Mouse (Mus musculus): ENCODE measurements around the gene Bag3. TPM values are rescaled to one million over a fixed set of nuclear protein-coding genes. Genes with fewer than 3 reads are reported as not detected.

The Bag3 gene
- polyA plus RNA-seq, 1 experiment from 2014 or later: 5.7 TPM

DNA sequence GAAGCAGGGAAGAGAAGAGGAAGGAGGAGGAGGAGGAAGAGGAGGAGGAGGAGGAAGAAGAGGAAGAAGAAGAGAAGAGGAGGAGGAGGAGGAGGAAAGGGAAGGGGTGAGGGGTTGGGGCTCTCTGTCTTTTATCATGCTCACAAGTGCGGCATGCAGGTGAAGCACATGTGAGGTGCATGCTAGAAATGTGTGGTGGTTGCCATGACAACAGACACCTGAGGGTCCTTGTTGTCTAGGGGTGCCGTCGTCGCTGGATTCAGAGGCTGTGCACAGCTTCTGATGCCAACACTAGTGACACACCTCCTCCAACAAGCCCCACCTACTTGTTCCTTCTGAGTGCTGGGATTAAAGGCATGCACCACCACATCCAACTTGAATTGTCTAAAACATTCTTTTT lies 7.1 kb upstream of the Bag3 start:
- Histone ChIP-seq H3K4me3 (ENCODE audit: low read depth, low read length) (no peak overlapping the region), H3K4me2 (ENCODE audit: low read depth, low read length, severe bottlenecking) (no peak overlapping the region), H3K36me3 (ENCODE audit: control insufficient read depth, insufficient read depth, low read length) (no peaks in the 10 kb centered on the region), H3K27ac (ENCODE audit: low read depth, low read length) (no peak overlapping the region), H3K27me3 (ENCODE audit: control insufficient read depth, insufficient read depth, low read length) (no peaks in the 10 kb centered on the region), H3K4me1 (replicated peaks; ENCODE audit: control insufficient read depth, insufficient read depth, low read length) (no peaks in the 10 kb centered on the region), H3K9ac (ENCODE audit: low read length) (no peak overlapping the region), H3K9me3 (ENCODE audit: control insufficient read depth, low read length) (no peaks in the 10 kb centered on the region)
- ATAC-seq (replicated peaks; ENCODE audit: low FRiP score): no peak
- 78% methylated on average over 4 of the region's 4 CpGs for WGBS
- no peak for DNase-seq (ENCODE audit: low spot score)

DNA sequence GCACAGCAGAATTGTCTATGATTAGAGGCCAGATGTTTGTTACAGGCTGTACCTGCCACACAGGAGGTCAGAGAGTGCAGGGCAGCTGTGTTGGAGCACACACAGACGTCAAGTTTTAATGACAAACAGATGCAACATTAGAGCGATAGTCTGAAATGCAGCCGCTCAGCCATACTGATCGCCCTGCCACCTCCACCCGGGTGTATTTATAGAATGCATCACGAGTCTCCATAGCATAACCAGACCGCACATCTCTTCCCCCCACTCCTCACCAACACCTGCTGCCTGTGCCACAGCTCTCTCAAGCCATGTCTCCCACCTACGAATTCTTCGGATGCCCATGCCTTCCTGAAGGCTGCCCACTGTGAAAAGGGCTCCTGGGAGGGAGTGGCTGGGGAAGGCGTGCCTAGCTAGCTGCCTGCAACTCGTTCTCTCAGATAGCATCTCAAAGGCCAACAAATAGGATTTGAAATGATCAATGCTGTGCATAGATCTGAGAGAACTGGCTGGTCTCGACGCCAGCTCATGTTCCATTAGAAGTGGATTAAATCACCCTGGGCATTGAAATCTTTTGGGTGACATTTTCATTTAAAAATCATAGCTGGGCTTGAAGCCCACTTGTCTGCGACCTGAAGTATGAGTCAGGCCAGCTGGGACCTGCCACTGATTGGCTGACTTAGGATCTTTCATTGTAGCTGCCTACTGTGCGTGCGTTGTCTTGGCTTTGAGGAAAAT lies 3.9 kb upstream of the Bag3 start:
- H3K9ac ChIP-seq (ENCODE audit: low read length): no peak overlapping the region
- ATAC-seq (replicated peaks; ENCODE audit: low FRiP score) (no peak), DNase-seq (ENCODE audit: low spot score) (no peak)
- 79% methylated on average over 16 of the region's 16 CpGs for WGBS
- peaks cover 4% of the 10 kb centered on the region; the same call in 1 of the 2 replicates for H3K4me1 ChIP-seq (replicated peaks; ENCODE audit: control insufficient read depth, insufficient read depth, low read length)
- no peak overlapping the region for H3K4me3 ChIP-seq (ENCODE audit: low read depth, low read length)
- H3K4me2 ChIP-seq (ENCODE audit: low read depth, low read length, severe bottlenecking): no peak overlapping the region
- no peaks in the 10 kb centered on the region for H3K36me3 ChIP-seq (ENCODE audit: control insufficient read depth, insufficient read depth, low read length)
- peaks cover 6% of the 10 kb centered on the region; the same call in 1 of the 2 replicates for H3K27me3 ChIP-seq (ENCODE audit: control insufficient read depth, insufficient read depth, low read length)
- no peaks in the 10 kb centered on the region for H3K9me3 ChIP-seq (ENCODE audit: control insufficient read depth, low read length)
- no peak overlapping the region for H3K27ac ChIP-seq (ENCODE audit: low read depth, low read length)

DNA sequence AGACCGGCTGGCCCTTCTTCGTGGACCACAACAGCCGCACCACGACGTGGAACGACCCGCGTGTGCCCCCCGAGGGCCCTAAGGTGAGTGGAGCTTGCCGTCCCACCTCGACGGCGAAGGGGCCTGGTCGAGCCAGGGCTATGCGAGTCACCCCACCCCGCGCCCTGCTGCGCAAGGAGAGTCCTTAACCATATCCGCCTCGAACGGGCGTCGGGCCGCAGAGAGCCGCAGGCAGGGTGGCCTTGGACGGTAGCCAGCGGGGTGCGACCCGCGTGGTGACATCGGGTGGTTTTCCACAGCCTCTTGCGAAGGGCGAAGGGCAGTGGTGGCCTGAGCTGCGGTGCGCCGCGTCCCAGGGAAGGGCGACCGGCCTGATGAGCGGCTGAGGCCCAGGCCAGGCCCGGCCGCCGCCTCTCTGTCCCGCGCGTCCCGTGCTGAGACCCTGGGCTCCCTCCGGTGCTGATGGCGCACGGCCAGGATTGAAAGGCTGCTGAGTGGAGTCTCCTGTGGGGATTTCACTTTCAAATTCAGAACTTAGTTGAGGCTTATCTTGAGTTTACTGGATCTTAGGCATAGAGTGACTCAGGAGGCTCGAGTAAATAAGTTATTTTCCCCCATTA lies 656 bp downstream of the Bag3 start:
- Histone ChIP-seq H3K36me3 (ENCODE audit: control insufficient read depth, insufficient read depth, low read length) (no peaks in the 10 kb centered on the region), H3K9me3 (ENCODE audit: control insufficient read depth, low read length) (no peaks in the 10 kb centered on the region), H3K4me3 (ENCODE audit: low read depth, low read length) (peak overlapping the region; percentile 44), H3K27me3 (ENCODE audit: control insufficient read depth, insufficient read depth, low read length) (peaks cover 6% of the 10 kb centered on the region; the same call in 1 of the 2 replicates), H3K9ac (ENCODE audit: low read length) (peak overlapping the region; percentile 70), H3K4me1 (replicated peaks; ENCODE audit: control insufficient read depth, insufficient read depth, low read length) (peaks cover 4% of the 10 kb centered on the region; the same call in 1 of the 2 replicates), H3K27ac (ENCODE audit: low read depth, low read length) (0 out of 2 replicates have a peak overlapping the region, but pooled peaks have one; percentile 12), H3K4me2 (ENCODE audit: low read depth, low read length, severe bottlenecking) (peak overlapping the region; percentile 86)
- ATAC-seq (replicated peaks; ENCODE audit: low FRiP score) (peak; percentile 57; the same call in 1 of the 2 replicates), DNase-seq (ENCODE audit: low spot score) (peak; percentile 75)
- 2% methylated on average over 51 of the region's 51 CpGs for WGBS

DNA sequence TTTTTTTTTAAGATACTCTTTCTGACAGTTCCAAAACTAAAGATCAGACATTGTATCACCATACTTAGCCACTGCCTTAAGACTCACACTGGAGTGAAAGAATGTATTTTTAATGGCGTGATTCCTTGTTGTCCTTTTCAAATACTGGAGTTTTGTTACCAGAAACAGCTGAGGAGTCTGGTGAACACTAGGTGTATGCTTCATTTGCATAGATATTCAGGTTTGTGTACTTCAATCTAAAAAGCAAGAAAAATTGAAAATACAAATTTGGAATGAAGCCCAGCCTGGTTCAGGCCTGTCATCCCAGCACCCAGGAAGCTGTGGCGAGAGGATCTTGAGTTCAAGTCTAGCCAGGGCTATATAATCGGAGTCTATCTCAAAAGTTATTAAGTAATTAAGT lies 1.2 kb downstream of the Bag3 start:
- no peaks in the 10 kb centered on the region for H3K9me3 ChIP-seq (ENCODE audit: control insufficient read depth, low read length)
- peaks cover 6% of the 10 kb centered on the region; the same call in 1 of the 2 replicates for H3K27me3 ChIP-seq (ENCODE audit: control insufficient read depth, insufficient read depth, low read length)
- H3K4me3 ChIP-seq (ENCODE audit: low read depth, low read length): no peak overlapping the region
- peaks cover 6% of the 10 kb centered on the region; the same call in 1 of the 2 replicates for H3K4me1 ChIP-seq (replicated peaks; ENCODE audit: control insufficient read depth, insufficient read depth, low read length)
- H3K27ac ChIP-seq (ENCODE audit: low read depth, low read length): no peak overlapping the region
- no peak overlapping the region for H3K9ac ChIP-seq (ENCODE audit: low read length)
- DNase-seq (ENCODE audit: low spot score): no peak
- no peak for ATAC-seq (replicated peaks; ENCODE audit: low FRiP score)
- H3K36me3 ChIP-seq (ENCODE audit: control insufficient read depth, insufficient read depth, low read length): no peaks in the 10 kb centered on the region
- 82% methylated on average over 3 of the region's 3 CpGs for WGBS
- H3K4me2 ChIP-seq (ENCODE audit: low read depth, low read length, severe bottlenecking): peak overlapping the region; percentile 86

DNA sequence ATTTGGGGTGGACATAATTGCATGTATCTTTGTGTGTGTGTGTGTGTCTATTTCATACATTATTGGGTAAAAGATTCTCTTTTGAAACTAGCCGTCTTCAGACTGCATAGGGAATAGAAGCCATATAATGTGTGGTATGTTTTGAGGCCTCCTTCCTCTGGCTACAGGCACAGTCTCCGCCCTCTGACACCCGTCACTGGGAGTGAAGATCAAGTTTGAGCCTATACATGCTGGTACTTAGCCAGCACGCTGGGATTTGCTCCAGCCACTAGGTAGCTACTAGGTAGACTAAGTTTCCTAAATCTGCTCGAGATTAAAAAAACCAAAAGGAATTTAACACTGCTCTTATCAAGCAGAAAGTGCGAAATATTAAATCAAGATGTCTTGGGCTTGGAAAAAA lies 3.2 kb downstream of the Bag3 start:
- Histone ChIP-seq H3K4me2 (ENCODE audit: low read depth, low read length, severe bottlenecking) (no peak overlapping the region), H3K36me3 (ENCODE audit: control insufficient read depth, insufficient read depth, low read length) (no peaks in the 10 kb centered on the region), H3K9me3 (ENCODE audit: control insufficient read depth, low read length) (no peaks in the 10 kb centered on the region), H3K27ac (ENCODE audit: low read depth, low read length) (no peak overlapping the region), H3K4me3 (ENCODE audit: low read depth, low read length) (no peak overlapping the region), H3K4me1 (replicated peaks; ENCODE audit: control insufficient read depth, insufficient read depth, low read length) (peaks cover 13% of the 10 kb centered on the region; the same call in 1 of the 2 replicates), H3K27me3 (ENCODE audit: control insufficient read depth, insufficient read depth, low read length) (peaks cover 6% of the 10 kb centered on the region; the same call in 1 of the 2 replicates), H3K9ac (ENCODE audit: low read length) (no peak overlapping the region)
- no peak for ATAC-seq (replicated peaks; ENCODE audit: low FRiP score)
- 76% methylated on average over 6 of the region's 6 CpGs for WGBS
- DNase-seq (ENCODE audit: low spot score): no peak

DNA sequence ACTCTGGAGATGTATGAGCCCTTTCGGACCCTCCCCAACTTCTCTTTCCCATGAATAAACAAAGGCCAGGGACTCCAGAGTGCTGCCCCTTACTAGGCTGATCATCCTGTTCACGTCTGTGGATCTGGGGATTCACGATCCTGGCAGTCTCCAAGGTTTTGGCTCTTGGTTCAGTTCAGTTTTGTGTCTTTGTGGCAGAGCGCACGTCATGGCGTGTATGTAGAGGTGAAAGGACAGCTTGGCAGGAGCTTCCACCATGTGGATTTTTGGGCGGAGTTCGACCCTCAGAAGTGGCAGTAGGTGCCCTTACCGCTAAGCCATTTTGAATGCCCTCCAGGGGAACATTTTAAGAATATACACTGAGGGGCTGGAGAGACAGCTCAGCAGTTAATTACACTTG lies 5.2 kb downstream of the Bag3 start:
- Histone ChIP-seq H3K4me3 (ENCODE audit: low read depth, low read length) (no peak overlapping the region), H3K4me2 (ENCODE audit: low read depth, low read length, severe bottlenecking) (no peak overlapping the region), H3K4me1 (replicated peaks; ENCODE audit: control insufficient read depth, insufficient read depth, low read length) (peaks cover 22% of the 10 kb centered on the region; the same call in 1 of the 2 replicates), H3K9ac (ENCODE audit: low read length) (no peak overlapping the region), H3K36me3 (ENCODE audit: control insufficient read depth, insufficient read depth, low read length) (no peaks in the 10 kb centered on the region), H3K27ac (ENCODE audit: low read depth, low read length) (no peak overlapping the region), H3K9me3 (ENCODE audit: control insufficient read depth, low read length) (no peaks in the 10 kb centered on the region), H3K27me3 (ENCODE audit: control insufficient read depth, insufficient read depth, low read length) (peaks cover under 1% of the 10 kb centered on the region; the same call in 1 of the 2 replicates)
- ATAC-seq (replicated peaks; ENCODE audit: low FRiP score) (no peak), DNase-seq (ENCODE audit: low spot score) (no peak)
- 78% methylated on average over 9 of the region's 9 CpGs for WGBS

DNA sequence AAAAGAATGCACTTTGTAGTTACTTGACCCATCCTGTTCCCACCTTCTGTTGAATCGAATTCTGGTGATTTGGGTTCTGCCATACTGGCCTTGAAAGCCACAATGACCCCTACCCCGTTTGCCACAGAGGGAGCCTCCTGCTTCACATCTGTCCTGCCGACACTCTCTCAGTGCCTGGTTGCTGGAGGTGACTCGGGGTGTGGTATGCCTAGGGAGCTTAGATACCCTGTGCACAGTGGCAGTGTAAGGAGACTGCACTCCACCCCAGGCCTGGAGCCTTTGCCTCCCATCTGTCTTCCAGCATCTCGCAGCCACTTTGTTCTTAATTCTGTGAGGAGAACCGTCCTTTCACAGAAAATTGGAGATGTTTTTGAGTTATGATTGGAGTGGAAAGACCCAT lies 5.7 kb downstream of the Bag3 start:
- no peak overlapping the region for H3K4me2 ChIP-seq (ENCODE audit: low read depth, low read length, severe bottlenecking)

DNA sequence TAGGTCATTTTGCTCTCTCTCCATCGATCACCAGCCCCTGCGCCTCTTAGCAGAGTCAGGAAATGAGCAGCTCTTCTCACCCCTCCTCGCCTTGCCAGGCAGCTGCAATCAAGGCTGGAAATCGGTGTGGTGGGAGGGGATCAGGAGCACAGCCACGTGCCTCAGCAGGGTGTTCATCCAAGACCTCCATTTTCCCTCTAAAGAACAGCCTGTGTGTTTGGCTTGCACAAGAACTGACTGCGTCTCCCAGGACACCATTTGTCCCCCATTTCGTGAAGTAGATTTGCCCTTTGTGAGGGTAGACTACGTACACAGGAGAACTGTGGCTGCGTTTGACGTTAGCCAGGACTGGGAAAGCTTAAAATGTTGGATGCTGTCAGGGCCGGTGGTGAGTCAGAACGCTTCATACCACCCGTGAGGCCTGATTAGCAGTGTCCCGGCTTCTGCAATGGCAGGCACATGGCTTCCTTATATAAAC lies 6.2 kb downstream of the Bag3 start:
- Histone ChIP-seq H3K9me3 (ENCODE audit: control insufficient read depth, low read length) (no peaks in the 10 kb centered on the region), H3K4me2 (ENCODE audit: low read depth, low read length, severe bottlenecking) (no peak overlapping the region), H3K4me3 (ENCODE audit: low read depth, low read length) (no peak overlapping the region), H3K4me1 (replicated peaks; ENCODE audit: control insufficient read depth, insufficient read depth, low read length) (peaks cover 22% of the 10 kb centered on the region; the same call in 1 of the 2 replicates), H3K27ac (ENCODE audit: low read depth, low read length) (no peak overlapping the region), H3K9ac (ENCODE audit: low read length) (no peak overlapping the region), H3K27me3 (ENCODE audit: control insufficient read depth, insufficient read depth, low read length) (no peaks in the 10 kb centered on the region), H3K36me3 (ENCODE audit: control insufficient read depth, insufficient read depth, low read length) (no peaks in the 10 kb centered on the region)
- ATAC-seq (replicated peaks; ENCODE audit: low FRiP score) (no peak), DNase-seq (ENCODE audit: low spot score) (no peak)
- 49% methylated on average over 14 of the region's 14 CpGs for WGBS

More for the DNA sequence above, 5.7 kb downstream of the Bag3 start:
- peaks cover 20% of the 10 kb centered on the region; the same call in 1 of the 2 replicates for H3K4me1 ChIP-seq (replicated peaks; ENCODE audit: control insufficient read depth, insufficient read depth, low read length)
- no peak overlapping the region for H3K9ac ChIP-seq (ENCODE audit: low read length)
- ATAC-seq (replicated peaks; ENCODE audit: low FRiP score) (no peak), DNase-seq (ENCODE audit: low spot score) (no peak)
- H3K9me3 ChIP-seq (ENCODE audit: control insufficient read depth, low read length): no peaks in the 10 kb centered on the region
- H3K27ac ChIP-seq (ENCODE audit: low read depth, low read length): no peak overlapping the region
- 62% methylated on average over 6 of the region's 6 CpGs for WGBS
- H3K27me3 ChIP-seq (ENCODE audit: control insufficient read depth, insufficient read depth, low read length): no peaks in the 10 kb centered on the region
- H3K4me3 ChIP-seq (ENCODE audit: low read depth, low read length): no peak overlapping the region
- no peaks in the 10 kb centered on the region for H3K36me3 ChIP-seq (ENCODE audit: control insufficient read depth, insufficient read depth, low read length)

All from forebrain, embryonic 11.5 days (tissue).